Mouse (Mus musculus) liver, adult 2 months (tissue): ENCODE measurements around the gene Lyve1. TPM values are rescaled to one million over a fixed set of nuclear protein-coding genes. Genes with fewer than 3 reads are reported as not detected.

ENCODE experiments used
- DNase-seq: peaks from one replicate; pipeline ENCODE4 v3.0.0-alpha.2; 2011; ENCODE audit warnings: low read depth, low spot score; ENCODE audit errors: extremely low read depth
- H3K27ac ChIP-seq: fragments of 200-500 bp; replicated peaks from 2 replicates; pipeline ENCODE4 v1.5.1; 2012; ENCODE audit warnings: low read depth, mild to moderate bottlenecking, control low read depth, inconsistent platforms, low read length; ENCODE audit not compliant: insufficient read depth
- H3K27me3 ChIP-seq: fragments of 200-500 bp; 2 replicates; pipeline ENCODE4 v1.6.1; 2012; ENCODE audit warnings: mild to moderate bottlenecking, moderate library complexity, low read length, inconsistent platforms; ENCODE audit not compliant: control insufficient read depth, insufficient read depth
- H3K36me3 ChIP-seq: fragments of 200-500 bp; 2 replicates; pipeline ENCODE4 v1.6.1; 2012; ENCODE audit warnings: low read length, inconsistent platforms; ENCODE audit not compliant: control insufficient read depth, insufficient read depth
- H3K4me1 ChIP-seq: fragments of 200-500 bp; 2 replicates; pipeline ENCODE4 v1.6.1; 2011; ENCODE audit warnings: low read length; ENCODE audit not compliant: control insufficient read depth, insufficient read depth
- H3K4me3 ChIP-seq: fragments of 200-500 bp; 2 replicates; pipeline ENCODE4 v1.5.1; 2011; ENCODE audit warnings: low read depth, mild to moderate bottlenecking, control low read depth, low read length, moderate library complexity; ENCODE audit not compliant: insufficient read depth
- H3K79me2 ChIP-seq: fragments of 200-500 bp; 2 replicates; pipeline ENCODE4 v1.6.1; 2012; ENCODE audit warnings: inconsistent platforms, mild to moderate bottlenecking, low read length, moderate library complexity; ENCODE audit not compliant: control insufficient read depth, insufficient read depth
- H3K9ac ChIP-seq: fragments of 200-500 bp; 2 replicates; pipeline ENCODE4 v1.6.1; 2012; ENCODE audit warnings: low read depth, mild to moderate bottlenecking, control low read depth, inconsistent platforms, low read length
- CTCF ChIP-seq: fragments of 200-500 bp; IDR thresholded peaks from 2 replicates; pipeline ENCODE4 v1.5.1; 2011; ENCODE audit warnings: low read depth, low read length, control low read depth
- POLR2A ChIP-seq: fragments of 200-500 bp; IDR thresholded peaks from 2 replicates; pipeline ENCODE4 v1.6.1; 2011; ENCODE audit warnings: low read length, control low read depth; ENCODE audit not compliant: insufficient read depth; ENCODE audit errors: extremely low read depth
- WGBS: fragments of 180-500 bp; shearing (Covaris S2); methylation state at CpG from one replicate; pipeline ENCODE4 v1.1.7; 2018; 5-methylcytosine and 5-hydroxymethylcytosine counted together
- polyA plus RNA-seq: library from polyadenylated mRNA; depleted of rRNA; stranded (reverse); fragments of >200 nt; gene quantifications from 2 replicates; pipeline ENCODE4 v1.2.3, GENCODE M21; 2012
- total RNA-seq: library from RNA; depleted of rRNA; stranded (reverse); fragments of >200 nt; gene quantifications from 2 replicates; pipeline ENCODE4 v1.2.3, GENCODE M21; 2014

The Lyve1 gene
- total and polyA plus RNA-seq, 2 experiments = 6.4 to 7.8 TPM

GRCm38 (mm10) chr7:110894673-110895072 lies 31.6 kb upstream of the Lyve1 start:
- Histone ChIP-seq H3K27me3 (no peaks in the 10 kb centered on the region), H3K4me1 (peaks cover 14% of the 10 kb centered on the region), H3K9ac (no peak overlapping the region), H3K27ac (peak overlapping the region; percentile 72; the same call in 1 of the 2 replicates), H3K36me3 (no peaks in the 10 kb centered on the region), H3K79me2 (no peaks in the 10 kb centered on the region), H3K4me3 (no peak overlapping the region)
- TF ChIP-seq POLR2A = no peak
- no peak for TF ChIP-seq CTCF
- WGBS = 41% methylated on average over 9 of the region's 9 CpGs
- peak; percentile 62 for DNase-seq

GRCm38 (mm10) chr7:110893943-110894610 lies 31.0 kb upstream of the Lyve1 start:
- H3K27me3 ChIP-seq = no peaks in the 10 kb centered on the region
- TF ChIP-seq CTCF (no peak), POLR2A (no peak)
- H3K36me3 ChIP-seq = no peaks in the 10 kb centered on the region
- no peaks in the 10 kb centered on the region for H3K79me2 ChIP-seq
- DNase-seq = peak; percentile 82
- H3K9ac ChIP-seq = peak overlapping the region; percentile 39; the same call in 1 of the 2 replicates
- WGBS = 13% methylated on average over 10 of the region's 10 CpGs
- H3K4me1 ChIP-seq = peaks cover 14% of the 10 kb centered on the region
- no peak overlapping the region for H3K4me3 ChIP-seq
- peak overlapping the region; percentile 72 for H3K27ac ChIP-seq

GRCm38 (mm10) chr7:110891501-110891986 lies 28.5 kb upstream of the Lyve1 start:
- H3K9ac ChIP-seq = no peak overlapping the region; the same call in 1 of the 2 replicates
- H3K36me3 ChIP-seq = no peaks in the 10 kb centered on the region

GRCm38 (mm10) chr7:110881746-110882333 lies 18.8 kb upstream of the Lyve1 start:
- peak; percentile 94 for DNase-seq
- peak overlapping the region; percentile 40 for H3K27ac ChIP-seq
- TF ChIP-seq CTCF = no peak
- no peak for TF ChIP-seq POLR2A
- no peak overlapping the region for H3K4me3 ChIP-seq
- H3K4me1 ChIP-seq = peaks cover 15% of the 10 kb centered on the region
- H3K9ac ChIP-seq = no peak overlapping the region
- H3K27me3 ChIP-seq = no peaks in the 10 kb centered on the region
- no peaks in the 10 kb centered on the region for H3K36me3 ChIP-seq
- 32% methylated on average over 2 of the region's 2 CpGs for WGBS
- H3K79me2 ChIP-seq = no peaks in the 10 kb centered on the region

More at GRCm38 (mm10) chr7:110891501-110891986, 28.5 kb upstream of the Lyve1 start:
- no peaks in the 10 kb centered on the region for H3K79me2 ChIP-seq
- H3K4me1 ChIP-seq = peaks cover 14% of the 10 kb centered on the region
- H3K4me3 ChIP-seq = no peak overlapping the region
- 2% methylated on average over 9 of the region's 9 CpGs for WGBS
- no peaks in the 10 kb centered on the region for H3K27me3 ChIP-seq
- TF ChIP-seq CTCF = no peak
- TF ChIP-seq POLR2A = no peak
- H3K27ac ChIP-seq = peak overlapping the region; percentile 50
- peak; percentile 89 for DNase-seq

GRCm38 (mm10) chr7:110878028-110878427 lies 15.0 kb upstream of the Lyve1 start:
- peak overlapping the region; percentile 48 for H3K27ac ChIP-seq
- no peak for TF ChIP-seq CTCF
- no peak for TF ChIP-seq POLR2A
- 83% methylated on average over 4 of the region's 4 CpGs for WGBS

More at GRCm38 (mm10) chr7:110878028-110878427, 15.0 kb upstream of the Lyve1 start:
- no peaks in the 10 kb centered on the region for H3K79me2 ChIP-seq
- no peaks in the 10 kb centered on the region for H3K36me3 ChIP-seq
- H3K27me3 ChIP-seq = no peaks in the 10 kb centered on the region
- no peak overlapping the region for H3K4me3 ChIP-seq
- DNase-seq = no peak
- peaks cover 15% of the 10 kb centered on the region for H3K4me1 ChIP-seq
- no peak overlapping the region for H3K9ac ChIP-seq
